Mouse (Mus musculus) ES-Bruce4 (cell line): Measurements from ENCODE around the gene Eid3. TPM values are rescaled to one million over a fixed set of nuclear protein-coding genes. Genes with fewer than 3 reads are reported as not detected.

Experiments
- H3K27ac ChIP-seq: 2 replicates; pipeline ENCODE4 v1.5.1; 2012; ENCODE audit warnings: low read length, inconsistent platforms; ENCODE audit not compliant: insufficient read depth
- H3K27me3 ChIP-seq: 2 replicates; pipeline ENCODE4 v1.6.1; 2012; ENCODE audit warnings: mild to moderate bottlenecking, low read length, inconsistent platforms; ENCODE audit not compliant: control insufficient read depth, poor library complexity, insufficient read depth, severe bottlenecking
- H3K36me3 ChIP-seq: 2 replicates; pipeline ENCODE4 v1.6.1; 2012; ENCODE audit warnings: inconsistent platforms, mild to moderate bottlenecking, low read length, moderate library complexity; ENCODE audit not compliant: control insufficient read depth, poor library complexity, insufficient read depth, severe bottlenecking
- H3K4me1 ChIP-seq: one replicate; pipeline ENCODE4 v1.8.1; 2011; ENCODE audit warnings: low read length; ENCODE audit not compliant: control insufficient read depth, insufficient read depth
- H3K4me3 ChIP-seq: 2 replicates; pipeline ENCODE4 v1.5.1; 2011; ENCODE audit warnings: low read depth, mild to moderate bottlenecking, low read length
- H3K9ac ChIP-seq: 2 replicates; pipeline ENCODE4 v1.6.1; 2012; ENCODE audit warnings: low read depth, mild to moderate bottlenecking, inconsistent platforms; ENCODE audit not compliant: poor library complexity, severe bottlenecking
- H3K9me3 ChIP-seq: replicated peaks from 2 replicates; pipeline ENCODE4 v1.6.1; 2012; ENCODE audit warnings: mild to moderate bottlenecking, low read length, inconsistent platforms; ENCODE audit not compliant: control insufficient read depth, poor library complexity, insufficient read depth, severe bottlenecking
- CTCF ChIP-seq: IDR thresholded peaks from one replicate; pipeline ENCODE4 v1.8.1; 2011; ENCODE audit warnings: low read depth, low read length
- EP300 ChIP-seq: IDR thresholded peaks from 2 replicates; pipeline ENCODE4 v1.6.1; 2011; ENCODE audit warnings: low read depth, low read length; ENCODE audit not compliant: insufficient read depth
- POLR2A ChIP-seq: IDR thresholded peaks from one replicate; pipeline ENCODE4 v1.8.1; 2011; ENCODE audit warnings: low read length; ENCODE audit not compliant: insufficient read depth
- polyA plus RNA-seq: library from polyadenylated mRNA; stranded (reverse); fragments of >200 nt; gene quantifications from 2 replicates; pipeline ENCODE4 v1.2.4, GENCODE M21; 2011; ENCODE audit warnings: low read depth; ENCODE audit not compliant: missing spikeins, insufficient read depth, insufficient read length

The Eid3 gene
- 12.7 and 13.9 TPM in 2 replicates for polyA plus RNA-seq

DNA sequence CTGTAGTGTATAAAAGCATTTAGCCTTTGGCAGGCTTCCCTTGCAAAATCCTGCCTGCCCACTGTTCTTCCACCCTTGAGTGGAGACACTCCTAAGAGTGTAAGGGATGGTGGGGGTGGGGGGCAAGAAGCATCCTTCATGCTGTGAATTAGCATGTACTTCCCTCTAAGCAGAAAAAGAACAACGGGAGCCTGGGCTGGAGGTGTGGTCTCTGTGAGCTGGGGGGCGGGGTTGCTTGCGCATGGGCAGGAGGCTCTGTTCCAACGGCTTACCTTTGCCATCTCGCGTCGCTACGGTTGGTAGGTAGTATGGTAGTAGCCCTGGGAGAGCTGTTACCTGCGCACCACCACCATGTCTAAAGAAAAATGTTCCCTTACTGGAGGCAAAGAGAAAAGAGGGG lies at the start of gene Eid3:
Gene Eid3, plus strand, starts transcription at position 271 of the 400 bp plus-strand sequence.
- no peaks in the 10 kb centered on the region for H3K27me3 ChIP-seq
- no peak within 1 kb of the TSS for H3K4me3 ChIP-seq
- H3K9me3 ChIP-seq, result no peaks in the 10 kb centered on the region
- H3K27ac ChIP-seq, result no peak within 1 kb of the TSS
- peaks cover 62% of the 10 kb centered on the region for H3K36me3 ChIP-seq
- peaks cover 4% of the 10 kb centered on the region for H3K4me1 ChIP-seq
- no peak for TF ChIP-seq EP300
- no peak for TF ChIP-seq POLR2A
- TF ChIP-seq CTCF, result no peak
- H3K9ac ChIP-seq, result no peak within 1 kb of the TSS

DNA sequence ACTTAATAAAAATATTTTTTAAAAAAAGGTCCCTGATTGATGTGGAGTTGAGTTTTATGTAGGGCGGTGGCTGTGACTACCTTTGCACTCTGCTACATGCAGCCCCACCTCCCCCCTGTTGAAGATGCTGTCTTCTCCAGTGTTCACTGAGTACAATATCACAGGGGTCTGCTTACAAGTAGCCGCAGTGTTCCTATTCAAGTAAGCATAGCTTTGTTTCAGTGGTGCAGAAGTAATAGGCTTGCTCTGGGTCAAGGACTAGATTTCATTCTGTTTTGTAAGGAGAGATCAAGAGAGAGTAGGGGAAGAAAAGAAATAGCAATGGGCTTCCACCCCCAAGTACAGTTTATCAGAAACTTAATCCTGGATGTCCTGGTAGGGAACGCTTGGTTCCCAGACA lies 48.9 kb upstream of the Eid3 start:
- no peak overlapping the region for H3K4me3 ChIP-seq
- H3K36me3 ChIP-seq, result no peaks in the 10 kb centered on the region
- H3K9ac ChIP-seq, result no peak overlapping the region
- no peak overlapping the region for H3K27ac ChIP-seq
- no peak for TF ChIP-seq POLR2A
- H3K9me3 ChIP-seq, result no peaks in the 10 kb centered on the region
- peaks cover 8% of the 10 kb centered on the region for H3K4me1 ChIP-seq
- H3K27me3 ChIP-seq, result no peaks in the 10 kb centered on the region

DNA sequence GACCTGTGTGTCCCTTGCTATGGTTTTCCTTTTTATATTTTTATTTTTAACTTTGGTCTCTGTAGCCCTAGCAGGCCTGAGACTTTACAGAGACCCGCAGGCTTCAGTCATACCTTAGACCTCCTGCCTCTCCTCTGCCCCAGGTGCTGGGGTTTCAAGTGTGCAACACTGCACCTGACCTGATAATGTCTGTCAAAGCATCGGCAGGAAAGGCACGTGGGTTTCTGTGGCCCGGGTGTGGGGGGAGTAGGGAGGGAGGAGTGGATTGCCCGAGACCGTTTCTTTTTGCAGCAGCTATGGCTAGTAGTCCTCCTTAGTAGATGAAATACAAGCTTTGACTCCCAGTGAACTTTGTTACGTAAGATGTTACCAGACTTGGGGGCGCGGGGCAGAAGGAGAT lies 48.5 kb upstream of the Eid3 start:
- Histone ChIP-seq H3K36me3 (no peaks in the 10 kb centered on the region), H3K27me3 (no peaks in the 10 kb centered on the region), H3K4me1 (peaks cover 8% of the 10 kb centered on the region), H3K9ac (no peak overlapping the region), H3K27ac (no peak overlapping the region), H3K9me3 (no peaks in the 10 kb centered on the region), H3K4me3 (no peak overlapping the region)
- TF ChIP-seq POLR2A (no peak), CTCF (no peak), EP300 (no peak)

DNA sequence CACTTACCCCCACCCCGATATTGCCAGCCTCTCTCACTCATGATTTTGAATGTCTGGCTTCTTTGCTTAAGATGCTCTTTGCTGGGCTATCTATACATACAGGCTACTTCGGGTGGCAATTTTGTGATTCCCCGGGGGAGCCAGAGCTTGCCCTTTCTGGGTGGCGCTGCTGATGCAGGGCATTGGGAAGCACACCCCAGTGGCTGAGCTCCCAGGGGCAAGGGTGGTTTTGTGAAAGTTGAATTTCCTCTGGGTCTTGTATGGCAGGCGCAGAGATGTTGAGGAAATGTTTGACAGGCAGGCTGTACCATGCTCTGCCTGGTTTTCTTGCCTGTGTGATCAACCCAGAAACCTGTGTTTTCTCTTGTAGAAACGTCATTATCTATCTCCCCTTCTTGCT lies 47.8 kb upstream of the Eid3 start:
- no peak overlapping the region for H3K27ac ChIP-seq
- no peak overlapping the region for H3K4me3 ChIP-seq
- no peaks in the 10 kb centered on the region for H3K27me3 ChIP-seq
- H3K4me1 ChIP-seq, result peaks cover 5% of the 10 kb centered on the region
- no peaks in the 10 kb centered on the region for H3K36me3 ChIP-seq
- TF ChIP-seq POLR2A (no peak), EP300 (no peak), CTCF (no peak)
- H3K9me3 ChIP-seq, result no peaks in the 10 kb centered on the region
- H3K9ac ChIP-seq, result no peak overlapping the region

DNA sequence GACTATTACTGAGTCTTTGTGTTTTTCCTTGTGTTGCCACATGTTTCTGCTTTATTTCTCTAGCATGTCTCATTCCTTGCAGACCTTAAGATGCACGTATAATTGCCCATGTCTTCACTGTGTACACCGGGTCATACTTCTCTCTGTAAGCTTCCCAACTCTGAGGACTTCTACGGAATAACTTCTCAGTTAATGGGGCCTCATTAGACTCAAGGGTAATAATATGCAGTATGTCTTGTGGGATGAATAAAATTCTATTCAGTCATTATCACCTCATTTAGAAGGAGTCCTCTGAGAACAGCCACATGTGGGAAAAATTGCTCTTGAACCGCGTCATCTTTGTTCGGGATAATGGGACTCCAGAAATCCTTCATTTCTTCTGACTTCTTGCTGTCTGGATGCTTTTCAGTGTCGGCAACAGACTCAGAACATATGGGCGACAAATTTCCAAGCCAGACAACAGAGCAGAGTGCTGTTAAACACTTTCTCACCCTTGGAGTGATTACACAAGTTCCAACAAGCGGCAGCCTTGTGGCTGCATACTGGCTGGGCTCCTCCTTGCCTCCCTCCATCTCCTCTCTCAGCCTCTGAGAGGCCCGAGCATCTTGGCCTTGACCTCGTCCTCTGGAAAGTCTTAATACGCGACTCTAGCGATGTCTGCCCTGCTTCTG lies 43.2 kb upstream of the Eid3 start:
- TF ChIP-seq POLR2A (no peak), CTCF (no peak), EP300 (no peak)
- H3K36me3 ChIP-seq, result no peaks in the 10 kb centered on the region
- H3K4me1 ChIP-seq, result no peaks in the 10 kb centered on the region
- H3K4me3 ChIP-seq, result no peak overlapping the region
- H3K9me3 ChIP-seq, result no peaks in the 10 kb centered on the region
- no peak overlapping the region for H3K9ac ChIP-seq
- H3K27ac ChIP-seq, result no peak overlapping the region
- no peaks in the 10 kb centered on the region for H3K27me3 ChIP-seq

DNA sequence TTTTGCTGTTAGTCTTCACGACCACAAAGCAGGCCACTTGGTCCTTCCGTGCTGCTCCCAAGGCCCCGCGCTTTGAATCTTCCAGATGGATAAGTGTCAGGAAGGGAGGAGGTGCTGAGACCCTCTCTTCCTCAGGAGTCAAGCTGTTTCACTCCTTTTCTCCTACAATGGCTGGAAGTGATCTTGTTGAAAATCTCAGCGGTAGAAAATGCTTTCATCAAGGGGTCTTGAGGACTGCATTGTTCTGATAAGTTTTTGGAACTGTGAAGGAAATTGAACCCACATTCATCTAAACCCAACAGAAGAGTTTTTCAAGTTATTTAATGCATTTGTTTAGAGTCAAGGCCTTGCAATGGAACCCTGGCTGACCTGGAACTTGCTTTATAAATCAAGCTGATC lies 42.6 kb upstream of the Eid3 start:
- TF ChIP-seq CTCF (no peak), EP300 (no peak)
- Histone ChIP-seq H3K9me3 (no peaks in the 10 kb centered on the region), H3K27me3 (no peaks in the 10 kb centered on the region), H3K4me1 (no peaks in the 10 kb centered on the region), H3K9ac (no peak overlapping the region), H3K36me3 (no peaks in the 10 kb centered on the region), H3K27ac (no peak overlapping the region), H3K4me3 (no peak overlapping the region)
